Mouse (Mus musculus) heart, postnatal 0 days (tissue): Measurements from ENCODE around the gene Crygd. TPM values are rescaled to one million over a fixed set of nuclear protein-coding genes. Genes with fewer than 3 reads are reported as not detected.
A peak's percentile ranks its signal among the peaks of the same experiment; 100 is the strongest.
"Not testable (repeated sequence)": the region's sequence is repeated elsewhere in the genome, so short reads cannot be mapped to it uniquely, and the experiment has no call there.

Experiments
- ATAC-seq: fragments of 200-750 bp; cut with Nextera tagmentation; 2 replicates; pipeline ENCODE4 v1.8.0; 2017; ENCODE audit warnings: low read depth, moderate number of reproducible peaks, moderate library complexity; ENCODE audit not compliant: insufficient read depth
- DNase-seq: peaks from one replicate; pipeline ENCODE4 v3.0.0-alpha.2; 2016; ENCODE audit warnings: low spot score
- H3K27ac ChIP-seq: fragments of 300-500 bp; sonication (generic); 2 replicates; pipeline ENCODE4 v1.5.1; 2014; ENCODE audit warnings: low read depth, mild to moderate bottlenecking
- H3K27me3 ChIP-seq: fragments of 300-500 bp; sonication (generic); 2 replicates; pipeline ENCODE4 v1.6.1; 2014; ENCODE audit warnings: low read length, mixed read lengths; ENCODE audit not compliant: control insufficient read depth, insufficient read depth
- H3K36me3 ChIP-seq: fragments of 300-500 bp; sonication (generic); replicated peaks from 2 replicates; pipeline ENCODE4 v1.6.1; 2014; ENCODE audit warnings: low read length, mixed read lengths; ENCODE audit not compliant: control insufficient read depth, insufficient read depth
- H3K4me1 ChIP-seq: fragments of 300-500 bp; sonication (generic); 2 replicates; pipeline ENCODE4 v1.6.1; 2014; ENCODE audit warnings: antibody characterized with exemption; ENCODE audit not compliant: control insufficient read depth, insufficient read depth
- H3K4me2 ChIP-seq: fragments of 300-500 bp; sonication (generic); 2 replicates; pipeline ENCODE4 v1.6.1; 2014; ENCODE audit warnings: low read depth, mild to moderate bottlenecking, low read length, moderate library complexity
- H3K4me3 ChIP-seq: fragments of 300-500 bp; sonication (generic); 2 replicates; pipeline ENCODE4 v1.5.1; 2014; ENCODE audit warnings: low read depth, low read length
- H3K9ac ChIP-seq: fragments of 300-500 bp; sonication (generic); replicated peaks from 2 replicates; pipeline ENCODE4 v1.6.1; 2014; ENCODE audit warnings: low read depth, low read length, mixed read lengths
- H3K9me3 ChIP-seq: fragments of 300-500 bp; sonication (generic); replicated peaks from 2 replicates; pipeline ENCODE4 v1.6.1; 2016; ENCODE audit warnings: low read length; ENCODE audit not compliant: control insufficient read depth
- CTCF ChIP-seq: IDR thresholded peaks from 2 replicates; pipeline ENCODE4 v1.5.1; 2016; ENCODE audit warnings: antibody characterized with exemption, control low read depth, low read depth
- EP300 ChIP-seq: IDR thresholded peaks from 2 replicates; pipeline ENCODE4 v1.6.1; 2016; ENCODE audit warnings: antibody characterized with exemption, low read depth
- WGBS: fragments of 180-500 bp; shearing (Covaris S2); extraction: QIAGEN DNeasy Blood & Tissue Kit; methylation state at CpG from one replicate; pipeline ENCODE4 v1.1.7; 2014; 5-methylcytosine and 5-hydroxymethylcytosine counted together
- polyA plus RNA-seq: library from polyadenylated mRNA; unstranded; fragments of >200 nt; fragmentation: Nextera tagmentation; extraction: Ambion mirVana; gene quantifications from 2 replicates; pipeline ENCODE4 v1.2.1, GENCODE M21; 2015
- total RNA-seq: library from RNA; depleted of rRNA; stranded (reverse); fragments of >200 nt; gene quantifications from 2 replicates; pipeline ENCODE4 v1.2.3, GENCODE M21; 2014; ENCODE audit warnings: low replicate concordance

The Crygd gene
- total and polyA plus RNA-seq, 2 experiments from 2014 or later: not detected

- Histone ChIP-seq H3K9me3 (no peaks in the 10 kb centered on the region), H3K27me3 (no peaks in the 10 kb centered on the region), H3K4me2 (no peak overlapping the region), H3K36me3 (no peaks in the 10 kb centered on the region), H3K4me1 (no peaks in the 10 kb centered on the region), H3K9ac (no peak overlapping the region), H3K4me3 (no peak overlapping the region), H3K27ac (no peak overlapping the region)
- 11% methylated on average over 2 of the region's 2 CpGs for WGBS
- DNase-seq (no peak), ATAC-seq (no peak)
- TF ChIP-seq EP300 (no peak), CTCF (no peak)
Observed at GRCm38 (mm10) chr1:65052140-65052539, 11.1 kb downstream of the Crygd start.

DNA sequence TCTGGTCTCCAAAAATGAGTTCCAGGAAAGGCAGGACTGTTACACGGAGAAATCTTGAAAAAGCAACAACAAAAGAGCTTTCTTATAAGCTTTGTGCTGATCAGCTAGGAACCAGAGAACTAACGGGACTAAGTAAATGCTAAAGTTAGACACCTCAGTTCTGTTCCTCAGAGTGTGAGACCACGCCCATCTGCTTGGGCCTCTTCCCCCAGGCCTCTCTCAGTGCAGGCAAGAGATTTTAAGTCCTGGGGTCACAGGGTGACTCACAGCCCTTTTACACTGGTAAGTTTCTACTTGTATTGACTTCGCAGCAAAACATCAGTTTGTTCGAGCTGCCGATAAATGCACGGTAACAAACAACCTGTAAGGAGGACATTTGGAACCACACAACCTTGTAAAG is 11.6 kb downstream of the Crygd start:
- no peak overlapping the region for H3K9ac ChIP-seq
- ATAC-seq (no peak), DNase-seq (no peak)
- H3K27ac ChIP-seq: no peak overlapping the region
- H3K9me3 ChIP-seq: no peaks in the 10 kb centered on the region
- no peaks in the 10 kb centered on the region for H3K27me3 ChIP-seq
- no peak overlapping the region for H3K4me2 ChIP-seq
- WGBS: 55% methylated on average over 7 of the region's 7 CpGs
- H3K4me1 ChIP-seq: no peaks in the 10 kb centered on the region
- no peaks in the 10 kb centered on the region for H3K36me3 ChIP-seq
- H3K4me3 ChIP-seq: no peak overlapping the region
- no peak for TF ChIP-seq CTCF
- no peak for TF ChIP-seq EP300

GRCm38 (mm10) chr1:65050952-65051351 is 12.3 kb downstream of the Crygd start, which contains the start of gene Cryge:
Gene Cryge, minus strand, starts transcription at chr1:65051149.
- DNase-seq, ATAC-seq: not testable (repeated sequence)
- 77% methylated on average over 10 of the region's 12 CpGs for WGBS

GRCm38 (mm10) chr1:65048781-65049180 is 14.5 kb downstream of the Crygd start:
- no peaks in the 10 kb centered on the region for H3K4me1 ChIP-seq
- no peak overlapping the region for H3K27ac ChIP-seq
- H3K4me3 ChIP-seq: no peak overlapping the region
- H3K4me2 ChIP-seq: no peak overlapping the region
- H3K9ac ChIP-seq: no peak overlapping the region
- TF ChIP-seq EP300: no peak
- H3K36me3 ChIP-seq: no peaks in the 10 kb centered on the region
- WGBS: 57% methylated on average over 12 of the region's 12 CpGs
- H3K27me3 ChIP-seq: no peaks in the 10 kb centered on the region
- DNase-seq (no peak), ATAC-seq (no peak)
- H3K9me3 ChIP-seq: no peaks in the 10 kb centered on the region

More at GRCm38 (mm10) chr1:65050952-65051351, 12.3 kb downstream of the Crygd start, which contains the start of gene Cryge:
- not testable (repeated sequence) for H3K9ac ChIP-seq, H3K4me3 ChIP-seq, H3K36me3 ChIP-seq, H3K27me3 ChIP-seq, H3K4me2 ChIP-seq, H3K9me3 ChIP-seq, H3K27ac ChIP-seq, H3K4me1 ChIP-seq

- Histone ChIP-seq H3K36me3 (no peaks in the 10 kb centered on the region), H3K4me2 (no peak overlapping the region), H3K27me3 (no peaks in the 10 kb centered on the region), H3K4me1 (no peaks in the 10 kb centered on the region), H3K4me3 (no peak overlapping the region), H3K9ac (no peak overlapping the region), H3K27ac (no peak overlapping the region), H3K9me3 (no peaks in the 10 kb centered on the region)
- DNase-seq (peak; percentile 40), ATAC-seq (no peak)
- TF ChIP-seq CTCF (peak; percentile 70), EP300 (no peak)
- WGBS: 26% methylated on average over 8 of the region's 8 CpGs
Observed at GRCm38 (mm10) chr1:65046401-65047109, 16.7 kb downstream of the Crygd start.

DNA sequence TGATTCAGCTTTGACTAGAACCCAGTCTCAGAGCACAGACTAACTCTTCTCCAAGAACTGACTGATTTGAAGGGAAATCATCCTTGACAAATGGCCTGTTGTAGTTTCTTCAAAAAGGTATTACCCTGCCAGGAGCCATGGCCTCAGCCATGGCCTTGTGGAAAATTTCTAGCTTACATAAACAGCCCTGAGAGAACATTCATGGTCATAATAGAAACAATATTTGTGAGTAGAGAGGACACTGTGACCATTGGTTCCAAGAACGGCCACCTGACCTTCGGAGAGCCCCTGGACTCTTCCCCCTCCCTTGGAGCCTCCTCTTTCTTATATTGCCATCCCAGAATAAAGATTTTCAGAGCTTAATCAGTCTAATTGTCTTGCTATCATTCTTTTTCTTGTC is 19.8 kb downstream of the Crygd start:
- Histone ChIP-seq H3K4me1 (no peaks in the 10 kb centered on the region), H3K4me3 (no peak overlapping the region), H3K9me3 (no peaks in the 10 kb centered on the region), H3K36me3 (no peaks in the 10 kb centered on the region), H3K9ac (no peak overlapping the region), H3K4me2 (no peak overlapping the region), H3K27me3 (no peaks in the 10 kb centered on the region), H3K27ac (no peak overlapping the region)
- DNase-seq (no peak), ATAC-seq (no peak)
- no peak for TF ChIP-seq EP300
- no peak for TF ChIP-seq CTCF
- 88% methylated on average over 2 of the region's 2 CpGs for WGBS
